Mouse (Mus musculus): Measurements from ENCODE around the gene Saysd1. TPM values are rescaled to one million over a fixed set of nuclear protein-coding genes. Genes with fewer than 3 reads are reported as not detected.
"Not testable (repeated sequence)": the region's sequence is repeated elsewhere in the genome, so short reads cannot be mapped to it uniquely, and the experiment has no call there.

Saysd1 gene
- polyA plus RNA-seq, 1 experiment from 2014 or later, result 15.3 TPM

GRCm38 (mm10) chr14:20044036-20044435, 94.3 kb downstream of the Saysd1 start:
- H3K27ac ChIP-seq (ENCODE audit: low read length), result no peak overlapping the region
- WGBS, result 88% methylated on average over 1 of the region's 1 CpGs
- H3K9me3 ChIP-seq (ENCODE audit: control insufficient read depth, low read length), result no peaks in the 10 kb centered on the region
- no peak overlapping the region for H3K4me3 ChIP-seq (replicated peaks; ENCODE audit: low read length)
- H3K4me1 ChIP-seq (replicated peaks; ENCODE audit: control insufficient read depth, insufficient read depth, low read length), result peaks cover 7% of the 10 kb centered on the region
- no peak overlapping the region for H3K9ac ChIP-seq (replicated peaks; ENCODE audit: low read depth, low read length)
- no peaks in the 10 kb centered on the region for H3K36me3 ChIP-seq (ENCODE audit: control insufficient read depth, insufficient read depth)
- H3K4me2 ChIP-seq (ENCODE audit: low read length), result no peak overlapping the region
- no peaks in the 10 kb centered on the region for H3K27me3 ChIP-seq (replicated peaks; ENCODE audit: control insufficient read depth, insufficient read depth, low read length)
- ATAC-seq, result no peak

GRCm38 (mm10) chr14:20041836-20042235, 96.5 kb downstream of the Saysd1 start:
- no peak overlapping the region for H3K9ac ChIP-seq (replicated peaks; ENCODE audit: low read depth, low read length)
- no peak overlapping the region for H3K4me3 ChIP-seq (replicated peaks; ENCODE audit: low read length)
- no peaks in the 10 kb centered on the region for H3K4me1 ChIP-seq (replicated peaks; ENCODE audit: control insufficient read depth, insufficient read depth, low read length)
- H3K36me3 ChIP-seq (ENCODE audit: control insufficient read depth, insufficient read depth), result no peaks in the 10 kb centered on the region
- WGBS, result 88% methylated on average over 2 of the region's 2 CpGs
- no peak for ATAC-seq
- H3K27me3 ChIP-seq (replicated peaks; ENCODE audit: control insufficient read depth, insufficient read depth, low read length), result no peaks in the 10 kb centered on the region
- H3K4me2 ChIP-seq (ENCODE audit: low read length), result no peak overlapping the region
- H3K27ac ChIP-seq (ENCODE audit: low read length), result no peak overlapping the region
- no peaks in the 10 kb centered on the region for H3K9me3 ChIP-seq (ENCODE audit: control insufficient read depth, low read length)

GRCm38 (mm10) chr14:20040976-20041375, 97.4 kb downstream of the Saysd1 start:
- no peaks in the 10 kb centered on the region for H3K27me3 ChIP-seq (replicated peaks; ENCODE audit: control insufficient read depth, insufficient read depth, low read length)
- no peak overlapping the region for H3K27ac ChIP-seq (ENCODE audit: low read length)
- no peak for ATAC-seq
- H3K4me1 ChIP-seq (replicated peaks; ENCODE audit: control insufficient read depth, insufficient read depth, low read length), result no peaks in the 10 kb centered on the region
- no peak overlapping the region for H3K4me2 ChIP-seq (ENCODE audit: low read length)
- WGBS, result 95% methylated on average over 4 of the region's 4 CpGs
- H3K4me3 ChIP-seq (replicated peaks; ENCODE audit: low read length), result no peak overlapping the region
- H3K9me3 ChIP-seq (ENCODE audit: control insufficient read depth, low read length), result no peaks in the 10 kb centered on the region
- no peak overlapping the region for H3K9ac ChIP-seq (replicated peaks; ENCODE audit: low read depth, low read length)
- no peaks in the 10 kb centered on the region for H3K36me3 ChIP-seq (ENCODE audit: control insufficient read depth, insufficient read depth)

- no peaks in the 10 kb centered on the region for H3K4me1 ChIP-seq (replicated peaks; ENCODE audit: control insufficient read depth, insufficient read depth, low read length)
- H3K36me3 ChIP-seq (ENCODE audit: control insufficient read depth, insufficient read depth), result no peaks in the 10 kb centered on the region
- H3K27me3 ChIP-seq (replicated peaks; ENCODE audit: control insufficient read depth, insufficient read depth, low read length), result no peaks in the 10 kb centered on the region
- H3K9ac ChIP-seq (replicated peaks; ENCODE audit: low read depth, low read length), result no peak overlapping the region
- no peaks in the 10 kb centered on the region for H3K9me3 ChIP-seq (ENCODE audit: control insufficient read depth, low read length)
- no peak for ATAC-seq
- H3K4me3 ChIP-seq (replicated peaks; ENCODE audit: low read length), result no peak overlapping the region
- no peak overlapping the region for H3K27ac ChIP-seq (ENCODE audit: low read length)
- 97% methylated on average over 2 of the region's 2 CpGs for WGBS
- H3K4me2 ChIP-seq (ENCODE audit: low read length), result no peak overlapping the region
Measured at GRCm38 (mm10) chr14:20039795-20040194, 98.5 kb downstream of the Saysd1 start.

GRCm38 (mm10) chr14:20032738-20033116, 105.6 kb downstream of the Saysd1 start:
- Histone ChIP-seq H3K4me1 (replicated peaks; ENCODE audit: control insufficient read depth, insufficient read depth, low read length) (no peaks in the 10 kb centered on the region), H3K9ac (replicated peaks; ENCODE audit: low read depth, low read length) (no peak overlapping the region), H3K9me3 (ENCODE audit: control insufficient read depth, low read length) (no peaks in the 10 kb centered on the region), H3K27ac (ENCODE audit: low read length) (no peak overlapping the region), H3K4me2 (ENCODE audit: low read length) (no peak overlapping the region), H3K27me3 (replicated peaks; ENCODE audit: control insufficient read depth, insufficient read depth, low read length) (no peaks in the 10 kb centered on the region), H3K4me3 (replicated peaks; ENCODE audit: low read length) (no peak overlapping the region), H3K36me3 (ENCODE audit: control insufficient read depth, insufficient read depth) (no peaks in the 10 kb centered on the region)
- no peak for ATAC-seq
- WGBS, result 58% methylated on average over 1 of the region's 3 CpGs

GRCm38 (mm10) chr14:20032016-20032737, 106.2 kb downstream of the Saysd1 start:
- Histone ChIP-seq H3K4me2 (ENCODE audit: low read length) (no peak overlapping the region), H3K9me3 (ENCODE audit: control insufficient read depth, low read length) (no peaks in the 10 kb centered on the region), H3K4me3 (replicated peaks; ENCODE audit: low read length) (no peak overlapping the region), H3K4me1 (replicated peaks; ENCODE audit: control insufficient read depth, insufficient read depth, low read length) (no peaks in the 10 kb centered on the region), H3K27ac (ENCODE audit: low read length) (no peak overlapping the region), H3K9ac (replicated peaks; ENCODE audit: low read depth, low read length) (no peak overlapping the region), H3K27me3 (replicated peaks; ENCODE audit: control insufficient read depth, insufficient read depth, low read length) (no peaks in the 10 kb centered on the region), H3K36me3 (ENCODE audit: control insufficient read depth, insufficient read depth) (no peaks in the 10 kb centered on the region)
- WGBS, result 77% methylated on average over 19 of the region's 19 CpGs
- ATAC-seq, result no peak

- ATAC-seq, result no peak
- 18% methylated on average over 3 of the region's 3 CpGs for WGBS
Measured at GRCm38 (mm10) chr14:20029606-20030005, 108.7 kb downstream of the Saysd1 start.

GRCm38 (mm10) chr14:20027475-20027874, 110.9 kb downstream of the Saysd1 start:
- not testable (repeated sequence) for ATAC-seq; H3K9ac ChIP-seq (replicated peaks; ENCODE audit: low read depth, low read length); H3K9me3 ChIP-seq (ENCODE audit: control insufficient read depth, low read length); H3K36me3 ChIP-seq (ENCODE audit: control insufficient read depth, insufficient read depth); H3K4me2 ChIP-seq (ENCODE audit: low read length); H3K27me3 ChIP-seq (replicated peaks; ENCODE audit: control insufficient read depth, insufficient read depth, low read length); H3K27ac ChIP-seq (ENCODE audit: low read length); H3K4me3 ChIP-seq (replicated peaks; ENCODE audit: low read length); H3K4me1 ChIP-seq (replicated peaks; ENCODE audit: control insufficient read depth, insufficient read depth, low read length)
- 95% methylated on average over 7 of the region's 7 CpGs for WGBS

More at GRCm38 (mm10) chr14:20029606-20030005, 108.7 kb downstream of the Saysd1 start:
- no peak overlapping the region for H3K27ac ChIP-seq (ENCODE audit: low read length)
- no peaks in the 10 kb centered on the region for H3K9me3 ChIP-seq (ENCODE audit: control insufficient read depth, low read length)
- H3K4me2 ChIP-seq (ENCODE audit: low read length), result no peak overlapping the region
- H3K27me3 ChIP-seq (replicated peaks; ENCODE audit: control insufficient read depth, insufficient read depth, low read length), result no peaks in the 10 kb centered on the region
- no peaks in the 10 kb centered on the region for H3K36me3 ChIP-seq (ENCODE audit: control insufficient read depth, insufficient read depth)
- no peaks in the 10 kb centered on the region for H3K4me1 ChIP-seq (replicated peaks; ENCODE audit: control insufficient read depth, insufficient read depth, low read length)
- H3K4me3 ChIP-seq (replicated peaks; ENCODE audit: low read length), result no peak overlapping the region
- H3K9ac ChIP-seq (replicated peaks; ENCODE audit: low read depth, low read length), result no peak overlapping the region
